Mouse (Mus musculus) megakaryocyte, embryonic 14.5 days (primary cell): ENCODE results near the gene Gal3st1. TPM values are rescaled to one million over a fixed set of nuclear protein-coding genes. Genes with fewer than 3 reads are reported as not detected.

Experiments used
- H3K27me3 ChIP-seq: replicated peaks from 2 replicates; pipeline ENCODE3; 2012; ENCODE audit warnings: inconsistent platforms
- H3K36me3 ChIP-seq: replicated peaks from 2 replicates; pipeline ENCODE3; 2012; ENCODE audit warnings: low read length, inconsistent platforms, mixed read lengths
- H3K4me1 ChIP-seq: 2 replicates; pipeline ENCODE4 v1.6.1; 2012; ENCODE audit warnings: inconsistent platforms
- H3K4me3 ChIP-seq: replicated peaks from 2 replicates; pipeline ENCODE3; 2012; ENCODE audit warnings: moderate library complexity, mild to moderate bottlenecking, inconsistent platforms
- H3K9me3 ChIP-seq: 2 replicates; pipeline ENCODE4 v1.6.1; 2012; ENCODE audit warnings: inconsistent platforms
- FLI1 ChIP-seq: IDR thresholded peaks from 2 replicates; pipeline ENCODE4 v1.6.1; 2012; ENCODE audit warnings: low read length, inconsistent platforms, mixed read lengths
- GATA1 ChIP-seq: IDR thresholded peaks from 3 replicates; pipeline ENCODE4 v1.6.1; 2012; ENCODE audit warnings: mixed read lengths, low read length, inconsistent platforms, borderline replicate concordance
- polyA plus RNA-seq: library from polyadenylated mRNA; stranded (reverse); fragments of >175 nt; gene quantifications from 2 replicates; pipeline ENCODE4 v1.2.3, GENCODE M21; 2012; ENCODE audit warnings: low replicate concordance; ENCODE audit not compliant: insufficient read depth

The Gal3st1 gene
- polyA plus RNA-seq, 1 experiment, result not detected

DNA sequence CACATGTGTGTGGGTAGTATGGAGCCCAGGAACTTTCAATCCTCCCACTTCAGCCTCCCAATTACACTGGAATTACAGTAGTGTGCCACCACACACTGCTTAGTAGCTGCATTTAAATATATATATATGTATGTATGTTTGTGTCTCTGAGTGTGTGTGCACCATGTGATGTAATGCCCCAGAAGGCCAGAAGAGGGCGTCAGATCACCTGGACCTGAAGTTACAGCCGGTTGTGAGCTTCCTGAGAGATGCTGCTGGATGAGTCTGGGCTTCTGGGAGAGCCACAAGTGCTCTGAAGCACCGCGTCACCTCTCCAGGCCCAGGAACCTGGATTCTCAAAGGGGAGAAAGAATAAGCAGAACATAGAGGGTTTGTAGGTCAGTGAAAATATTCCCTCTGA, 45.9 kb downstream of the Gal3st1 start:
- H3K27me3 ChIP-seq, result peaks cover 22% of the 10 kb centered on the region
- H3K9me3 ChIP-seq, result no peaks in the 10 kb centered on the region
- H3K4me1 ChIP-seq, result no peaks in the 10 kb centered on the region
- TF ChIP-seq FLI1 (no peak), GATA1 (no peak)
- H3K36me3 ChIP-seq, result no peaks in the 10 kb centered on the region
- no peak overlapping the region for H3K4me3 ChIP-seq

DNA sequence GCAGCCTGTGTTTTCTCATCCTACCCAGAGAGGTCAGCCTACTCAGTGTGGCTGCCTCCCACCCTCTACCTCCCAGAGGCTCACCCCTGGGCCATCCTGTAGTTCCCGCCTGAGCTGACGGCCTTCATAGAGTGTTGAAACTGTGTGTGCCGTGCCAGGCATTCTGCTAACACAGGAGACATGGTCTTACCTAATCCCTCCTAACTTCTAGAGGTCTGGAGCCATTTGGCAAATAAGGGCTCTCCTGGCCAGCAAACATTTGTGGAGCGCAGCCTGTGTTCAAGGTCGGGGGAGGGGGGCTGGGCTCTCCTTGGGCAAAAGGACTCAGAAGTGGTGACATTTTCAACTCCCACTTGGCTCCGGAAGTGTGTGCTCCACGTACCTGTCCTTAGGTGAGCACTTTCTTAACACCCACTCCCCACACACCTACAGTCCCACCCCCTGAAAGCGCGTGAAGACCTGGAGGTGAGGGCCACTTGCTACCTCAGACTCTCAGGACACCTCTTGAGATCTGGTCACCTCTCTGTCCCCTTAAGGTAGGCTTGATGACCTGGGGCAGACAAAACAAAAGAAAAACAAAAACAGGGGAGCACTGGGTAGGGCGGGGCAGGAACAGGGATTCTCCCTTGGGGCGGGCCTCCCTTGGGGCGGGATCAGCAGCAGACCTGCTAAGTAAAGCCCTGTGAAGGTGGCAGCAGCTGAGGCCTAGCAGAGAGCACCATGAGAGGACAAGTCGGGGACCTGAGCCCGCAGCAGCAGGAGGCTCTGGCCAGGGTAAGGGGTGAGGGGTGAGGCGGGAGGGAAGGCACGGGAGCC, 47.9 kb downstream of the Gal3st1 start, which contains the start of gene Sec14l4:
Gene Sec14l4 (plus strand): TSS at position 337 of the 816 bp plus-strand sequence.
- Histone ChIP-seq H3K4me1 (0 out of 2 replicates have a peak, but pooled peaks cover 3% of the 10 kb centered on the region), H3K4me3 (no peak within 1 kb of the TSS), H3K27me3 (peaks cover 18% of the 10 kb centered on the region), H3K36me3 (no peaks in the 10 kb centered on the region), H3K9me3 (no peaks in the 10 kb centered on the region)
- no peak for TF ChIP-seq FLI1

DNA sequence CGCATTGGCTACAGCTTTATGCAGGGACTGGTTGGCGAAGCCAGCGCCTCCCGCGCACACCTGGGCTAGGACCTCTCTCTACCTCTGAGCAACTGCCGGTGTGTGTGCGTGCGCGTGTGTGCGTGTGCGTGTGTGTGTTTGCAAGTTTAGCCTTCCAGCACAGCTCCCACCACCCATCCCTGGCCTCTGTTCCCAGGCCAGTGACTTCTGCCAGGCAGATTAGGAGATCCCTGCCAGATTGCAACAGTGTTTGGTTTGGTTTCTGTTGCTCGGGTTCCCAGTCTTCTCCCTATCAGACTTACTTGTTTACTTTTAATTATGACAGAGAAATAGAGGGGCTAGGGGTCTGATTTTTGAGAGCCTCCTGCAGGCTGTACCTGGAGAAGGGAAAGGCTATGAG, 48.5 kb downstream of the Gal3st1 start:
- TF ChIP-seq FLI1, result no peak
- TF ChIP-seq GATA1, result no peak
- Histone ChIP-seq H3K9me3 (no peaks in the 10 kb centered on the region), H3K36me3 (no peaks in the 10 kb centered on the region), H3K4me3 (no peak overlapping the region), H3K27me3 (peaks cover 18% of the 10 kb centered on the region), H3K4me1 (0 out of 2 replicates have a peak, but pooled peaks cover 3% of the 10 kb centered on the region)

DNA sequence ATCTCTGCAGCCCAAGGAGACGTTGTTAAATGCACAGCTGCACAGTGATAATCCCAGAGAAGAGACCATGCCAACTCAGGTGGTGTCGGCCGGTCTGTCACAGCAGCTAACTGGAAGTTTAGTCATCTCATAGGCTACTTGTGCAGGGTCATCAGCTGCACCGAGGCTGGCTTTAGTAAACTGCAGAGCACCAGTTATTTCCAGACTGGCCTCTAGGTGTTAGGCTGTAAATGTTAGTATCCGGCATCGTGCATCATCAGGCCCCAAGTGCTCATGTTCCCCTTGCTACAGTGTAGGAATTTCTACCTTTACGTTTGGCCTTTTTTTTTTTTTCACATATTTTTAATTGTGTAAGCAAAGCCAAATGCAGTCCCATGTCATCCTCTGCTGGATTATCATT, 50.0 kb downstream of the Gal3st1 start:
- H3K4me3 ChIP-seq, result no peak overlapping the region
- H3K36me3 ChIP-seq, result no peaks in the 10 kb centered on the region
- 0 out of 2 replicates have a peak, but pooled peaks cover 3% of the 10 kb centered on the region for H3K4me1 ChIP-seq
- TF ChIP-seq FLI1, result no peak
- no peak for TF ChIP-seq GATA1
- H3K27me3 ChIP-seq, result peaks cover 20% of the 10 kb centered on the region
- H3K9me3 ChIP-seq, result no peaks in the 10 kb centered on the region

DNA sequence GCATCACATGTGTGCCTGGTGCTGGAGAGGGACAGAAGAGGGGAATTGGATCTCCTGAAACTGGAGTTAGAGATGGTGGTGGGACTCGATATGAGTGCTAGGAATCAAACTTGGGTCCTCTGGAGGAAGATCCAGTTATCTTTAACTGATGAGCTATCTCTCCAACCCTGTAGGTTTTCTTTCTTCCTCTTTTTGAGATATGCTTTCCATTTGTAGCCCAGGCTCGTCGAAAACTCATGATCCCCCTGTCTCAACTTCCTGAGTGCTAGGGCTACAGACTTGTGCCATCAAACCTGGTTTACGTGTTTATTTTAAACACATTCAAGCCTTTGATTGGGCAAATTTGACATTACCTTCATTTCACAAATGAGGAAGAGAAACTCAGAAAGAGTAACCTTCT, 50.7 kb downstream of the Gal3st1 start:
- no peak for TF ChIP-seq FLI1
- TF ChIP-seq GATA1, result no peak
- 0 out of 2 replicates have a peak, but pooled peaks cover 3% of the 10 kb centered on the region for H3K4me1 ChIP-seq
- H3K9me3 ChIP-seq, result no peaks in the 10 kb centered on the region
- H3K36me3 ChIP-seq, result no peaks in the 10 kb centered on the region
- H3K4me3 ChIP-seq, result no peak overlapping the region
- H3K27me3 ChIP-seq, result peaks cover 20% of the 10 kb centered on the region

DNA sequence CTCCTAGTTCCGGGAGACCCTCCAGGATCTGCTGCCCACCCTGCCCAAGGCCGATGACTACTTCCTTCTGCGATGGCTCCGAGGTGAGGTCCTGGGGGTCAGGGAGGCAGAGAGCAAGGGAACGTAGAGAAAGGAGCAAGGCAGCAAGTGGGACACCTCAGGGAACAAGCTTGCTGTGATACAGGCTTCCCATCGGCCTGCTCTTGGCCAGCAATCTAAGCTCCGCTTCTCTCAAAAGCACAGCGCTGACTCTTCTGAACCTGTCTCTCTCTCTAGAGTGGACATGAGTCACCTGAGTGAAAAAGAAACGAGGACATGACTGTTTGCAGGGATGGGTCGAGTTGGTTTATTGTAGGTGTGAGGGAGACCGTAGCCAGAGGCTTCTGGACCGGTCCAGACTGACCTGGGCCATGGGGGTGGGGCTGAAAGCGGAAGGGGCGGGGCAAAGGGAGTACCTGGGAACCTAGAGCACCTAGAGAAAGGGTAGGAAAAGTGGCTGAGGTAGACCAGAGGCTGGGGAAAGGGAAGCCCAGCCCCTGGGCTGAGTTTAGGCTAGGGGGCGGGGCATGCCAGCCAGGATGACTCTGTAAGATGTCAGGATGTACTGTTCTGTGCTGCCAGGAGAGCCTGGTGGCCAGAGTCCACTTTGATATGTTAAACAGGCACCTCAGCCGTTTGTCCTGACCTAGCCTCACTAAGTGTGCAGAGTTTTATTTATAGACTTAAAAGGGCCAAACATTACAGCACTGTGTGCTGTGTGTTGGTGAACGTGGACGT, 51.9 kb downstream of the Gal3st1 start:
- TF ChIP-seq GATA1 (no peak), FLI1 (no peak)
- Histone ChIP-seq H3K4me3 (no peak overlapping the region), H3K4me1 (0 out of 2 replicates have a peak, but pooled peaks cover 3% of the 10 kb centered on the region), H3K36me3 (no peaks in the 10 kb centered on the region), H3K9me3 (no peaks in the 10 kb centered on the region), H3K27me3 (peaks cover 27% of the 10 kb centered on the region)

DNA sequence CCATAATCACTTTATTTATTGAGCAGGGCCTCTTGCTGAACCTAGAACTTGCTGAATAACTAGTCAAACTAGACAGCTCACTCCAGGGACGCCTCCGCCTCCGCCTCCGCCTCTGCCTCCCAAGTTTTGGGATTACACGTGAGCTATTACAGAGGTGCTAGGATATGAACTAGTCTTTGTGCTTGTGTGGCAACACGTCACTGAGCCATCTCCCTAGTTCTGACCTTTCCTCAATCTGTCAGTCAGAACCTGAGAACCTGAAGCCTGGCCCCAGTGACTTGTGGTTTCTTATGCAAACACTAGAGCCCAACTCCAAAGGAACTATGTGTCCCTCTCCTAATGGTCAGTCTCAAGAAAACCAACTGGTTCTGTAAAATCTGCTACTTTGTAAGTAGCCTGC, 52.5 kb downstream of the Gal3st1 start:
- H3K27me3 ChIP-seq, result peaks cover 25% of the 10 kb centered on the region
- TF ChIP-seq FLI1 (no peak), GATA1 (no peak)
- no peak overlapping the region for H3K4me3 ChIP-seq
- no peaks in the 10 kb centered on the region for H3K9me3 ChIP-seq
- no peaks in the 10 kb centered on the region for H3K36me3 ChIP-seq
- 0 out of 2 replicates have a peak, but pooled peaks cover 3% of the 10 kb centered on the region for H3K4me1 ChIP-seq

DNA sequence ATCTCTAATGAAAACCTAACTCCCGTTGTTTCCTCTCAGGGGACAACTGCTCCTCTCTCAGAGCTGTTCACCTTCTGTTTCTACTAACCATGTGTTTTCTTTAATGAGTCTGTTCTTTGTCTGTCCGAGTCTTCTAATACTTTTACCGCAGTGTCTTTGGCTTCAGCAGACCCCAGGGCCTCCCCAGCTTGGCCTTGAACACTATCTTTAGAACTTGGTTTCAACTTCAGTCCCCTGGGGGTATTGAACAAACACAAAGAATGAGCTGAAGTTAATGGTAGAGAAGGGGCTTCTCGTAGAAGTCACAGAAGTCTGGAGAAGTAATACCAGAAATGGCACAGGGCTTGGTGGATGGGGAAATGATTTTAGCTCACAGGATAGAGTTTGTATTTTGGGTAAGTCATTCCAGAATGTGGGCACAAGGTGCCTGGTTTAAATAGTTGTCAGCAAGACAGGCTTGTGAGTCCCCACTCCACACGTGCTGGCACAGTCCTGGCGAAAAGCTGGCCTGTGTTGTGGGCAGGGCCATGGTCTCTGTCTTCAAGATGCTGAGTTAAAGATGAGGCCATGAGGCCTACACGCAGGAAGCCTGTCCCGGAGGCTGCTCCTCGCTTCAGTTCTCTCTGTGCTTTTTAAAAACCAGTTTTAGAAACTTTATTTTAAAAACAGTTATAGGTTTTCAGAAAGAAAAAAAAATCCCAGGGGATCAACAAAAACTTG, 53.1 kb downstream of the Gal3st1 start:
- no peaks in the 10 kb centered on the region for H3K9me3 ChIP-seq
- 0 out of 2 replicates have a peak, but pooled peaks cover 3% of the 10 kb centered on the region for H3K4me1 ChIP-seq
- no peaks in the 10 kb centered on the region for H3K36me3 ChIP-seq
- TF ChIP-seq GATA1 (no peak), FLI1 (no peak)
- no peak overlapping the region for H3K4me3 ChIP-seq
- peaks cover 25% of the 10 kb centered on the region for H3K27me3 ChIP-seq

DNA sequence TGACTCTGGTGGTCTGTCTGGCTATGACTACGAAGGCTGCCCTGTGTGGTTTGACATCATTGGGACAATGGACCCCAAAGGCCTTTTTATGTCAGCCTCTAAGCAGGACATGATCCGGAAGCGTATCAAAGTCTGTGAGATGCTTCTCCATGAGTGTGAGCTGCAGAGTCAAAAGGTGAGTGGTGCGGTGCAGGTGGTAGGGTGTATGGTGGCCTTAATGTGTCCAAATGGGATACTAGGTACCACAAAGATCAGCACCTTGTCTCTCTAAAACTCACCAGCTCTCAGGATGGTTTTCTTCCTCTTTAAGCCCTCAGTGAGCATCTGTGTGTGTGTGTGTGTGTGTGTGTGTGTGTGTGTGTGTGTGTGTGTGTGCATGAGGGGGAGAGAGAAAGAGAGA, 56.5 kb downstream of the Gal3st1 start:
- H3K9me3 ChIP-seq, result no peaks in the 10 kb centered on the region
- H3K36me3 ChIP-seq, result no peaks in the 10 kb centered on the region
- no peak for TF ChIP-seq FLI1
- no peak for TF ChIP-seq GATA1
- H3K4me3 ChIP-seq, result no peak overlapping the region
- H3K27me3 ChIP-seq, result peaks cover 37% of the 10 kb centered on the region
- 0 out of 2 replicates have a peak, but pooled peaks cover 3% of the 10 kb centered on the region for H3K4me1 ChIP-seq
